Mouse (Mus musculus) hindbrain, embryonic 14.5 days (tissue): ENCODE data around the gene Rplp2. TPM values are rescaled to one million over a fixed set of nuclear protein-coding genes. Genes with fewer than 3 reads are reported as not detected.

Experiments
- ATAC-seq: fragments of 200-750 bp; cut with Nextera tagmentation; 2 replicates; pipeline ENCODE4 v1.8.0; 2017; ENCODE audit warnings: moderate number of reproducible peaks, mild to moderate bottlenecking, moderate TSS enrichment, moderate library complexity; ENCODE audit not compliant: low FRiP score
- DNase-seq: peaks from one replicate; pipeline ENCODE4 v3.0.0-alpha.2; 2015; ENCODE audit warnings: low spot score
- H3K27ac ChIP-seq: fragments of 300-500 bp; sonication (generic); 2 replicates; pipeline ENCODE4 v1.5.1; 2014; ENCODE audit warnings: mild to moderate bottlenecking, moderate library complexity
- H3K27me3 ChIP-seq: fragments of 300-500 bp; sonication (generic); 2 replicates; pipeline ENCODE4 v1.6.1; 2014; ENCODE audit warnings: mild to moderate bottlenecking, low read length, mixed read lengths; ENCODE audit not compliant: control insufficient read depth, insufficient read depth
- H3K36me3 ChIP-seq: fragments of 300-500 bp; sonication (generic); replicated peaks from 2 replicates; pipeline ENCODE4 v1.6.1; 2014; ENCODE audit not compliant: control insufficient read depth, insufficient read depth
- H3K4me1 ChIP-seq: fragments of 300-500 bp; sonication (generic); replicated peaks from 2 replicates; pipeline ENCODE4 v1.6.1; 2014; ENCODE audit warnings: antibody characterized with exemption, low read length, mixed read lengths; ENCODE audit not compliant: control insufficient read depth, insufficient read depth
- H3K4me2 ChIP-seq: fragments of 300-500 bp; sonication (generic); replicated peaks from 2 replicates; pipeline ENCODE4 v1.6.1; 2014; ENCODE audit warnings: mild to moderate bottlenecking, moderate library complexity
- H3K4me3 ChIP-seq: fragments of 300-500 bp; sonication (generic); replicated peaks from 2 replicates; pipeline ENCODE4 v1.5.1; 2014; ENCODE audit warnings: mild to moderate bottlenecking, low read length
- H3K9ac ChIP-seq: fragments of 300-500 bp; sonication (generic); 2 replicates; pipeline ENCODE4 v1.6.1; 2014
- H3K9me3 ChIP-seq: fragments of 300-500 bp; sonication (generic); 2 replicates; pipeline ENCODE4 v1.6.1; 2016; ENCODE audit warnings: low read length; ENCODE audit not compliant: control insufficient read depth
- WGBS: fragments of 180-500 bp; shearing (Covaris S2); extraction: QIAGEN DNeasy Blood & Tissue Kit; methylation state at CpG from one replicate; pipeline ENCODE4 v1.1.7; 2014; 5-methylcytosine and 5-hydroxymethylcytosine counted together
- polyA plus RNA-seq: library from polyadenylated mRNA; unstranded; fragments of >200 nt; fragmentation: Nextera tagmentation; extraction: Ambion mirVana; gene quantifications from 2 replicates; pipeline ENCODE4 v1.2.1, GENCODE M21; 2014

The Rplp2 gene
- polyA plus RNA-seq, 1 experiment from 2014 or later = 782 TPM

- no peak for ATAC-seq
- Histone ChIP-seq H3K4me2 (no peak overlapping the region), H3K27me3 (peaks cover 28% of the 10 kb centered on the region), H3K9me3 (no peaks in the 10 kb centered on the region), H3K36me3 (peaks cover 13% of the 10 kb centered on the region), H3K9ac (no peak overlapping the region), H3K4me3 (no peak overlapping the region), H3K27ac (no peak overlapping the region), H3K4me1 (peaks cover 11% of the 10 kb centered on the region; the same call in 1 of the 2 replicates)
- WGBS = 95% methylated on average over 14 of the region's 14 CpGs
- DNase-seq = no peak
Measured at GRCm38 (mm10) chr7:141457236-141457635, 10.1 kb downstream of the Rplp2 start.

DNA sequence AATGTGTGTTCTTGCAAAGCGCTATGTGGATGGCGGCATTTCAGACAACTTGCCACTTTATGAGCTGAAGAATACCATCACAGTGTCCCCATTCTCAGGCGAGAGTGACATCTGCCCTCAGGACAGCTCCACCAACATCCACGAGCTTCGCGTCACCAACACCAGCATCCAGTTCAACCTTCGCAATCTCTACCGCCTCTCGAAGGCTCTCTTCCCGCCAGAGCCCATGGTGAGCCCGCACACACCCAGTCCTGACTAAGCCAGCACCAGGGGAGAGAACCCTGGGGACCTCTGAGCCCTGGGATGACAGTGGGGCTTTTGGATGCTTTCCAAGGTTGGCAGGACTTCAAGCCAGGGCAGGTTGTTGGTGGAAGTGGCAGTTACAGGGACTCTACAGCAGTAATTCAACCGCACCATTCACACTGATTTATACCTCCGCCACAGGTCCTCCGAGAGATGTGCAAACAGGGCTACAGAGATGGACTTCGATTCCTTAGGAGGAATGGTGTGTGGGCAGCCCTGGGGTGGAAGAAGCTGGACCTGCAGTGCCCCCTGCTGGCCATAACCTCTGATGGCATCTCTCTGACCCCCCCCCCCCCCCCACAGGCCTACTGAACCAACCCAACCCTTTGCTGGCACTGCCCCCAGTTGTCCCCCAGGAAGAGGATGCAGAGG lies 11.0 kb downstream of the Rplp2 start:
- ATAC-seq (no peak), DNase-seq (no peak)
- peaks cover 37% of the 10 kb centered on the region for H3K27me3 ChIP-seq
- no peak overlapping the region for H3K27ac ChIP-seq
- H3K9ac ChIP-seq = no peak overlapping the region
- peaks cover 11% of the 10 kb centered on the region; the same call in 1 of the 2 replicates for H3K4me1 ChIP-seq
- H3K4me3 ChIP-seq = no peak overlapping the region
- H3K4me2 ChIP-seq = no peak overlapping the region
- H3K9me3 ChIP-seq = no peaks in the 10 kb centered on the region
- peaks cover 11% of the 10 kb centered on the region for H3K36me3 ChIP-seq
- WGBS = 76% methylated on average over 15 of the region's 15 CpGs

DNA sequence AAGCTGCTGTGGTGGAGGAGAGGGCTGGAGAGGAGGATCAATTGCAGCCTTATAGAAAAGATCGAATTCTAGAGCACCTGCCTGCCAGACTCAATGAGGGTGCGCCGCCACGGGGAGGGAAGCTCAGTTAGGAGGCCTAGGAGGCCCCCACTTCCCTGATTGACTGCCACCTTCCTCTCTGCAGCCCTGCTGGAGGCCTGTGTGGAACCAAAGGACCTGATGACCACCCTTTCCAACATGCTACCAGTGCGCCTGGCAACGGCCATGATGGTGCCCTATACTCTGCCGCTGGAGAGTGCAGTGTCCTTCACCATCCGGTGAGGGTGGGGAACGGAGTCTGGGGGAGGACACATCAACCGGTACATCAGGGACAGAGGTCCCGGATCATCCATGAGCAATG lies 11.5 kb downstream of the Rplp2 start:
- Histone ChIP-seq H3K27ac (no peak overlapping the region), H3K4me2 (no peak overlapping the region), H3K9me3 (no peaks in the 10 kb centered on the region), H3K4me3 (no peak overlapping the region), H3K4me1 (peaks cover 11% of the 10 kb centered on the region; the same call in 1 of the 2 replicates), H3K36me3 (peaks cover 11% of the 10 kb centered on the region), H3K9ac (no peak overlapping the region), H3K27me3 (peaks cover 42% of the 10 kb centered on the region)
- DNase-seq (no peak), ATAC-seq (no peak)
- WGBS = 91% methylated on average over 11 of the region's 11 CpGs

DNA sequence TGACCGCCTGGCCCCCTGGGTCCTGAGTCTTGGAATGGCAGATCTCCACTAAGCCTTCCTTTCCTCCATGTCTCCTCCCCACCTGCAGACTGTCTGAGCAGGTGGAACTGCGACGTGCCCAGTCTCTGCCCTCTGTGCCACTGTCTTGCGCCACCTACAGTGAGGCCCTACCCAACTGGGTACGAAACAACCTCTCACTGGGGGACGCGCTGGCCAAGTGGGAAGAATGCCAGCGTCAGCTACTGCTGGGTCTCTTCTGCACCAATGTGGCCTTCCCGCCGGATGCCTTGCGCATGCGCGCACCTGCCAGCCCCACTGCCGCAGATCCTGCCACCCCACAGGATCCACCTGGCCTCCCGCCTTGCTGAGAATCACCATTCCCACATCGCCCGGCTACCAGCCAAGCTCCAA lies 12.1 kb downstream of the Rplp2 start:
- Histone ChIP-seq H3K9me3 (no peaks in the 10 kb centered on the region), H3K4me3 (no peak overlapping the region), H3K4me1 (peaks cover 11% of the 10 kb centered on the region; the same call in 1 of the 2 replicates), H3K9ac (no peak overlapping the region), H3K36me3 (peaks cover 11% of the 10 kb centered on the region), H3K27me3 (peaks cover 49% of the 10 kb centered on the region), H3K27ac (no peak overlapping the region), H3K4me2 (no peak overlapping the region)
- 94% methylated on average over 17 of the region's 17 CpGs for WGBS
- DNase-seq (no peak), ATAC-seq (no peak)

- no peaks in the 10 kb centered on the region for H3K9me3 ChIP-seq
- peaks cover 11% of the 10 kb centered on the region for H3K36me3 ChIP-seq
- H3K4me1 ChIP-seq = peaks cover 9% of the 10 kb centered on the region; the same call in 1 of the 2 replicates
- H3K27me3 ChIP-seq = peaks cover 55% of the 10 kb centered on the region
- ATAC-seq (no peak), DNase-seq (no peak)
- H3K9ac ChIP-seq = no peak overlapping the region
- no peak overlapping the region for H3K27ac ChIP-seq
- H3K4me3 ChIP-seq = no peak overlapping the region
- 87% methylated on average over 5 of the region's 5 CpGs for WGBS
- H3K4me2 ChIP-seq = no peak overlapping the region
Measured at GRCm38 (mm10) chr7:141460001-141460390, 12.8 kb downstream of the Rplp2 start.

- no peaks in the 10 kb centered on the region for H3K9me3 ChIP-seq
- peak within 1 kb of the TSS; percentile 58 for H3K4me2 ChIP-seq
- 72% methylated on average over 15 of the region's 15 CpGs for WGBS
- H3K4me1 ChIP-seq = peaks cover 9% of the 10 kb centered on the region; the same call in 1 of the 2 replicates
- H3K36me3 ChIP-seq = peaks cover 11% of the 10 kb centered on the region
- ATAC-seq (no peak), DNase-seq (no peak)
- peak within 1 kb of the TSS; percentile 58 for H3K9ac ChIP-seq
- H3K27me3 ChIP-seq = peaks cover 61% of the 10 kb centered on the region
- H3K4me3 ChIP-seq = peak within 1 kb of the TSS; percentile 34
- no peak within 1 kb of the TSS for H3K27ac ChIP-seq
Measured at GRCm38 (mm10) chr7:141460391-141461113, 13.4 kb downstream of the Rplp2 start, which contains the start of gene Cracr2b. Gene Cracr2b, plus strand, starts transcription at chr7:141461094.

DNA sequence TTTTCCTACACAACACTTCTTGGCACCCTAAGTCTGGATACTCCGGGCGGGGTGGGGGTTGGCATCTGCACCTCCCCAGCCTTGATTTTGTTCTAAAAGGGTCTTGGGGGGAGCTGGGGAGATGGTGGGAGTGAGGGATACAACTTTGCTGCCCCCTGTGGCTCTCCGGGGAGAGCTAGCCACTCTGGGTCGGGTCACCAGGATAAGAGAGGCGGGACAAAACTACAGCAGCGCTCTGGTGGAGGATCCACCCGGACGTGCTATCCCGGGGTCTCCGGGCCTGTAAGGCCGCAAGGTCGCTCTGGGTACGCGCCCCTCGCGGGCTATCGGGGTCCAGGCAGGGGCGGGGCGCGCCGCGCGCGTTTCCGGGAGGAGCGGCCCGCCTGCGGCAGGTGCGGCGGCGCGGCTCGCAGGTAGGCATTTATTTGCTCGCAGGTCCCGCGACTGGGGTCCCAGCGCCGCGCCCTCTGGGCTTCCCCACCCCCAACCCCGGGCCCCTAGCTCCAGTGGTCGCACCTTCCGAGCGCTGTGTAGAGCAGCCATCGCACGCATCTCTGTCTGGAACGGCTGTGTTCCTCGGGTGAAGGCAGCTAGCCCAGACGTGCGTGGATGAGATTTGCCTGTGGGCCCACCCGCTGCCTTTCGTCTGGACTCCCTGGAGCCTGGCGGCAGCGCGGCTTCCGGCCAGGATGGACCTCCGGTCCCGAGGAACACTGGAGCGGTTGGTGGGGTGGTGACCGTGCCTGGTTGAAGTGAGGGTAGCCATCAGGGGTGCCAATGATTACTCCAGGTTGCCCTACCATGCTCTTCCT lies 14.6 kb downstream of the Rplp2 start:
- WGBS = 3% methylated on average over 56 of the region's 59 CpGs
- no peak for ATAC-seq
- H3K4me3 ChIP-seq = peak overlapping the region; percentile 34
- H3K9ac ChIP-seq = peak overlapping the region; percentile 58
- no peak overlapping the region for H3K27ac ChIP-seq
- no peaks in the 10 kb centered on the region for H3K9me3 ChIP-seq
- H3K4me2 ChIP-seq = peak overlapping the region; percentile 58
- no peak for DNase-seq
- peaks cover 73% of the 10 kb centered on the region for H3K27me3 ChIP-seq
- peaks cover 1% of the 10 kb centered on the region; the same call in 1 of the 2 replicates for H3K4me1 ChIP-seq
- H3K36me3 ChIP-seq = peaks cover 11% of the 10 kb centered on the region

DNA sequence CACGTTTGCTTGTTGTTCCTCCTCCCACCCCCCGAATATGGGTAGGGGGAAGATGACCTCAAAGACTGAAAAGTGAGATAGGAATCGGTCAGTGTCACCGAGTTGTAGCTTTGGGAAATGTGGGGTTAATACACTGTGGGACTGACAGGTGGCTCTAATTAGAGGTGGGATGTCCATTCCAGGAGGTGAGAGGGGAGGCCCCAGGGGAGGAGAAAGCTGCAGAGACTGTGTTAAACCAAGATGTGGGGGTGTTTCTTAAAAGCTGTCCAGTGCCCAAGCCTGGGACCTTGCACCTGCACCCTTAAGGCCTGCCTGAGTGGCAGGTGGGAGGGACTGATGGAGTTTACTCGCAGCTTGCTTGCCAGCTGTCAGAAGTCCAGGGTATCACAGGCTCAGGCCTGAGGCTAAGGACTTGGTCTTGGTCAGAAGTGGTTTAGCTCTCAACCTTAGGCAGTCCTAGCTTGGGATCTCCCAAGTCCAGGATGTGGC lies 15.2 kb downstream of the Rplp2 start:
- H3K9me3 ChIP-seq = no peaks in the 10 kb centered on the region

More for the DNA sequence above, 15.2 kb downstream of the Rplp2 start:
- Histone ChIP-seq H3K27me3 (peaks cover 75% of the 10 kb centered on the region), H3K36me3 (peaks cover 11% of the 10 kb centered on the region), H3K27ac (no peak overlapping the region), H3K4me2 (peak overlapping the region; percentile 58), H3K4me3 (peak overlapping the region; percentile 34; the same call in 1 of the 2 replicates), H3K9ac (peak overlapping the region; percentile 58; the same call in 1 of the 2 replicates), H3K4me1 (peaks cover 6% of the 10 kb centered on the region; the same call in 1 of the 2 replicates)
- ATAC-seq (no peak), DNase-seq (no peak)
- WGBS = 15% methylated on average over 5 of the region's 5 CpGs
